Mouse (Mus musculus): ENCODE data around the gene 1700034J05Rik. TPM values are rescaled to one million over a fixed set of nuclear protein-coding genes. Genes with fewer than 3 reads are reported as not detected.

The 1700034J05Rik gene
- total RNA-seq, 2 experiments from 2014 or later: not detected

DNA sequence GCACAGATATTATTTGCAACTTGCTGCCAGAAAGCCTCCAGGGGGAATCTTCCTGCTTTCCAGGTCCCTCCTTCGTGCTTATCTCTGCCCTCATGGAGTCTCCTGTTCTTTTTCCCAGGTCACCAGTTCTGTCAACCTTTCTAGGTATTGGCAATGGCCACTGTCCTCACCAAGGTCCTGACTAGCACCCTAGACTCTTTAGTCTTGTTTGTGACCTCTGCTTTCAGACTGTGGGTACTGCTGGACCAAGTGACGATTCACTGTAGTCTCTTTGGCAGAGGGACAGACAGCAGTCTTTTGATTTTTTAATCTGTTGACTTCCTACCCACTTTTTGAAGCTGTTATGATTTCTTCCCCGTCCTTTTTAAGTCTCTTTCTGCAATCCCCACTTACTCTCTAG is 26.1 kb downstream of the 1700034J05Rik start:
- DNase-seq (ENCODE audit: low spot score in 2 of 2): no peak

DNA sequence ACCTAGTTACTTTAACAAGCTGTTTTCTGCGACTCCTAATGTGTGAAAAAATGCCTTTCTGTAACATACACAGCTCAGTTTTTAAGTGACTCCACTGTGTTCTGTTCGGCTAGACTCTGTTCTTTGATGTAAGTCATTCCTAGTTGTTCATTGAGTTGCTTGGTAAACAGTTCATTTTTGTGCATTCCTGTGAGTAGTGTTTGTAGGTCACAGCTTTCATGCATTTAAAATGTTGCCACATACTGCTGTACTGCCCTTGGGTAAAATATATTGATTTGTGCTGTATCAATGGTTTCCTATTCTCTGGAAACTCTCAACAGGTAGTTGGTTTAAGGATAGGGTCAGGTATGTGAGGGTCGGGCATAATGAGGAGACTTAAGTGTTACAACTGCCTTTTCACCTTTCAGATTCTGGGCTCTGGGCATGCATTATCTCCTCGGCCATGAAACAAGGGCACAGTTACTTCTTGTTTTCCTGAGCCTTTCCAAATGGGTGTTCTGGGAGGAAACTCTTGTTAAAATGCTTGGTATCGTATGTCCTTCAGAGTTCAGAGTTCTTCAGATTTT is 27.7 kb downstream of the 1700034J05Rik start:
- DNase-seq (ENCODE audit: low spot score in 2 of 2): no peak

- no peak for DNase-seq (ENCODE audit: low spot score in 2 of 2)
Observed at GRCm38 (mm10) chr6:146918341-146918740, 35.9 kb downstream of the 1700034J05Rik start.

DNA sequence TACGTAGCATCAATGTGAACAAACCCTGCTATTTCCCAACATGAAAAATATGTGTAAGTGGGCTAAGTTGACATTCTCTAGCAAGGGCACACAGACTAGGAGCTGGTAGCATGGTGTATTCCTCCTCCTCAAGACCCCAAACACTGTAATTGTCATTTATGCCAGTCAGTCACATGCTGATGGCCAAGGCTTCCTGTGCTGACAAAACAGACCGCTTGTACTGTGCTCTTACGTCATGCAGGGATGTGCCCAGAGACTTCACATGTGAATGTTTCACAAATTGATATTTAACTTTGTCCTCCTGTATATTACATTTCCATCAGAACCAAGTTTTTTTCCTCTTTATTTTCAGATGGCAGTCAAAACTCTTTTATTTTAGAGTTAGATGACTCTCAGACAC is 36.8 kb downstream of the 1700034J05Rik start:
- DNase-seq (ENCODE audit: low spot score in 2 of 2): no peak

- DNase-seq (ENCODE audit: low spot score in 2 of 2): peak in 1 of 2 experiments; percentile 16
Observed at GRCm38 (mm10) chr6:146915808-146916207, 38.4 kb downstream of the 1700034J05Rik start.

- no peak for DNase-seq (ENCODE audit: low spot score in 2 of 2)
Observed at GRCm38 (mm10) chr6:146913489-146914198, 40.6 kb downstream of the 1700034J05Rik start.

GRCm38 (mm10) chr6:146912835-146913488 is 41.3 kb downstream of the 1700034J05Rik start:
- no peak for DNase-seq (ENCODE audit: low spot score in 2 of 2)

GRCm38 (mm10) chr6:146910801-146911200 is 43.4 kb downstream of the 1700034J05Rik start:
- DNase-seq (ENCODE audit: low spot score in 2 of 2): no peak

- DNase-seq (ENCODE audit: low spot score in 2 of 2): no peak
Observed at GRCm38 (mm10) chr6:146909725-146910489, 44.3 kb downstream of the 1700034J05Rik start.

- DNase-seq (ENCODE audit: low spot score in 2 of 2): no peak
Observed at GRCm38 (mm10) chr6:146908801-146909200, 45.4 kb downstream of the 1700034J05Rik start.

GRCm38 (mm10) chr6:146907795-146908190 is 46.4 kb downstream of the 1700034J05Rik start:
- DNase-seq (ENCODE audit: low spot score in 2 of 2): no peak

- no peak for DNase-seq (ENCODE audit: low spot score in 2 of 2)
Observed at GRCm38 (mm10) chr6:146907061-146907794, 47.0 kb downstream of the 1700034J05Rik start.

- no peak for DNase-seq (ENCODE audit: low spot score in 2 of 2)
Observed at GRCm38 (mm10) chr6:146906000-146906786, 48.0 kb downstream of the 1700034J05Rik start.

DNA sequence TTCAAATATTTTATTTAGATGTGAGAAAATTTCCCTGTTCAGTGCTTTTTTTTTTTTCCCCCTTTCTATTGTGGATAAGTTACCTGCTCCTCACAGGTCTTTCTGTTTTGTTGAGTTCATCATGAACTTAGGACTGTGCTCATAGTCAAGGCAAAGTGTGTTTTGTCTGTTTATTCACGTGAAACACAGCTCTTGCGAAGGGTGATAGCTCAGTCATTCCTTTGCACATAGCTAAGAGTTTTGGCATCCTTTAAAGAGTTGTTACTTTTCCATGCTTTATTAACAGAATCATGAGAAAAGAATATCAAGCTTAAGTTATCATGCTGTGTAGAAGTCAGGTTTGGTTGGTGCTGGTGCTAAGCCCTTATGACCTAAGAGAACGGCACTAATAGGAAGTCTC is 49.5 kb downstream of the 1700034J05Rik start:
- DNase-seq (ENCODE audit: low spot score in 2 of 2): no peak

- no peak for DNase-seq (ENCODE audit: low spot score in 2 of 2)
Observed at GRCm38 (mm10) chr6:146903632-146904031, 50.6 kb downstream of the 1700034J05Rik start.

DNA sequence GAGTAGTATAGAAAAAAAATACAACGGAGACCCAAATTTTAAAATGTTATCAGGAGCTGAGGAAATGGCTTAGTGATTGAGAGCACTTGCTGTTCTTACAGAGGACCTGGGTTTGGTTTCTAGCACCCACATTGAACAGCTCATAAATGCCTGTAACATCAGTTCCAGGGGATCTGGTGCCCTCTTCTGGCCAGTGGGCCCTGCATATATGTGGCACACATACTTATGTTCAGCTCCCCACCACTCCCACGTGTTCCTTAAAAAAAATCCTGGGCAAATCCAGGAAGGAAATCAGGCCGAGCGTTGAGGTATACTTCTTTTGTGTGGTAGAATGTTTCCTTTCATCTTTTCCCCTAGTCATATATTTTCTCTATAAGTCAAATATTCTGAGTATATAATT is 52.3 kb downstream of the 1700034J05Rik start:
- DNase-seq (ENCODE audit: low spot score in 2 of 2): no peak
